Mouse (Mus musculus) left cerebral cortex, adult 2 months (tissue): ENCODE results near the gene Nipsnap1. TPM values are rescaled to one million over a fixed set of nuclear protein-coding genes. Genes with fewer than 3 reads are reported as not detected.

Experiments used
- DNase-seq, 2 experiments: peaks; one replicate each; pipeline ENCODE4 v3.0.0; 2021 to 2022; ENCODE audit warnings: low spot score in 2 of 2, mixed read lengths in 1 of 2; ENCODE audit errors: extremely low spot score in 1 of 2
- H3K27ac ChIP-seq: fragments of 200-600 bp; 2 replicates; pipeline ENCODE4 v1.8.1; 2022
- H3K4me3 ChIP-seq: fragments of 200-600 bp; 2 replicates; pipeline ENCODE4 v1.8.1; 2022
- CTCF ChIP-seq: fragments of 200-600 bp; IDR thresholded peaks from 2 replicates; pipeline ENCODE4 v1.8.1; 2022; ENCODE audit warnings: antibody characterized with exemption, mild to moderate bottlenecking, moderate library complexity
- intact Hi-C: fragments of 180-260 bp; cut with DNase I; formaldehyde crosslinking; loops from one replicate; pipeline ENCODE4 v1.15.1; 2025
- microRNA-seq, 2 experiments: library from miRNA; unstranded; fragments of <30 nt; microRNA quantifications; one replicate each; pipeline ENCODE4 v1.2.0; 2021
- total RNA-seq, 2 experiments: library from RNA; stranded (reverse); gene quantifications; 2 replicates each; pipeline ENCODE4 v1.2.3; 2021

The Nipsnap1 gene
- total RNA-seq, 2 experiments from 2014 or later: 84.8 to 85.8 TPM

GRCm38 (mm10) chr11:4931009-4931601, 57.4 kb downstream of the Nipsnap1 start:
- intact Hi-C loops: no loop called here
- TF ChIP-seq CTCF: no peak
- DNase-seq: no peak
- H3K4me3 ChIP-seq: no peak overlapping the region
- H3K27ac ChIP-seq: no peak overlapping the region

- Histone ChIP-seq H3K27ac (no peak overlapping the region), H3K4me3 (no peak overlapping the region)
- no peak for DNase-seq
- TF ChIP-seq CTCF: no peak
- intact Hi-C loops: no loop called here
Measured at GRCm38 (mm10) chr11:4936243-4936642, 62.5 kb downstream of the Nipsnap1 start.

Small RNA genes lying within 50 kb of the gene (microRNA-seq; reads per million reads assigned to microRNA genes)
- 1.5 to 2.6 reads per million in 2 experiments for gene Mir6918

Other genes starting within 250 kb of the Nipsnap1 start
- 10 to 100 TPM; 18.7 to 21.3 TPM for gene Ascc2, start 236.2 kb upstream of the Nipsnap1 start, total RNA-seq
- 100 to 1,000 TPM; 362 to 374 TPM for gene Uqcr10, start 169.6 kb upstream of the Nipsnap1 start, total RNA-seq
- gene Zmat5, start 169.3 kb upstream of the Nipsnap1 start, total RNA-seq: 10 to 100 TPM; 31.1 to 33.9 TPM
- 10 to 100 TPM; 15.6 to 22.7 TPM for gene Cabp7, start 127.2 kb upstream of the Nipsnap1 start, total RNA-seq
- gene Nf2, start 24.4 kb upstream of the Nipsnap1 start, total RNA-seq: 10 to 100 TPM; 74.3 to 74.7 TPM
- gene Thoc5, start 21.4 kb downstream of the Nipsnap1 start, total RNA-seq: 10 to 100 TPM; 37.4 to 38.9 TPM
- gene Nefh, start 74.1 kb downstream of the Nipsnap1 start, total RNA-seq: 10 to 100 TPM; 47.9 to 54.5 TPM
- 100 to 1,000 TPM; 156 to 177 TPM for gene Ap1b1, start 112.9 kb downstream of the Nipsnap1 start, total RNA-seq
- 10 to 100 TPM; 71.6 to 84.3 TPM for gene Rasl10a, start 184.2 kb downstream of the Nipsnap1 start, total RNA-seq
- 10 to 100 TPM; 92.1 to 95.3 TPM for gene Gas2l1, start 191.4 kb downstream of the Nipsnap1 start, total RNA-seq
- gene Rhbdd3, start 225.0 kb downstream of the Nipsnap1 start, total RNA-seq: 10 to 100 TPM; 23.7 to 28.0 TPM
- gene Ewsr1, start 225.3 kb downstream of the Nipsnap1 start, total RNA-seq: 100 to 1,000 TPM; 309 to 316 TPM